Mouse (Mus musculus) small intestine, adult 2 months (tissue): ENCODE measurements around the gene Socs5.

Source experiments
- CTCF ChIP-seq: fragments of 200-500 bp; IDR thresholded peaks from 2 replicates; pipeline ENCODE4 v1.5.1; 2012; ENCODE audit warnings: low read depth, mild to moderate bottlenecking, control low read depth, inconsistent platforms, low read length, moderate library complexity, mixed read lengths; ENCODE audit not compliant: insufficient replicate concordance, insufficient read length; ENCODE audit errors: extremely low read depth
- POLR2A ChIP-seq: fragments of 200-500 bp; IDR thresholded peaks from 2 replicates; pipeline ENCODE4 v1.6.1; 2012; ENCODE audit warnings: low read depth, mild to moderate bottlenecking, control low read depth, inconsistent platforms, low read length, moderate library complexity

GRCm38 (mm10) chr17:87096951-87097350 lies 10.5 kb upstream of the Socs5 start:
- TF ChIP-seq CTCF = no peak
- TF ChIP-seq POLR2A = no peak
